Mouse (Mus musculus) frontal cortex, adult (tissue): ENCODE data around the gene Lrrc26.
A peak's percentile ranks its signal among the peaks of the same experiment; 100 is the strongest.

Source experiments
- ATAC-seq: cut with Nextera tagmentation; 2 replicates; pipeline ENCODE4 v1.9.2; 2017; ENCODE audit warnings: mild to moderate bottlenecking, moderate library complexity, mixed read lengths; ENCODE audit not compliant: low TSS enrichment

Gene Lrrc26

GRCm38 (mm10) chr2:25266720-25267119, 23.0 kb upstream of the Lrrc26 start:
- no peak for ATAC-seq

- 0 out of 2 replicates have a peak, but pooled peaks have one; percentile 10 for ATAC-seq
Measured at GRCm38 (mm10) chr2:25267241-25267640, 22.5 kb upstream of the Lrrc26 start.

GRCm38 (mm10) chr2:25267746-25268309, 21.9 kb upstream of the Lrrc26 start:
- ATAC-seq, result no peak

- ATAC-seq, result peak; percentile 83
Measured at GRCm38 (mm10) chr2:25271827-25272511, 17.7 kb upstream of the Lrrc26 start, which contains the start of the genes Ssna1 and Anapc2. TSS of gene Ssna1 (minus strand) at chr2:25272438. TSS of gene Anapc2 (plus strand) at chr2:25272478.

- no peak for ATAC-seq
Measured at GRCm38 (mm10) chr2:25272515-25272914, 17.2 kb upstream of the Lrrc26 start.

GRCm38 (mm10) chr2:25273010-25273409, 16.7 kb upstream of the Lrrc26 start:
- no peak for ATAC-seq

- ATAC-seq, result peak; percentile 62; the same call in 1 of the 2 replicates
Measured at GRCm38 (mm10) chr2:25278928-25279882, 10.5 kb upstream of the Lrrc26 start.

- ATAC-seq, result no peak
Measured at GRCm38 (mm10) chr2:25285551-25285950, 4.2 kb upstream of the Lrrc26 start.

GRCm38 (mm10) chr2:25286314-25286713, 3.4 kb upstream of the Lrrc26 start:
- ATAC-seq, result no peak

- ATAC-seq, result no peak
Measured at GRCm38 (mm10) chr2:25286837-25287636, 2.7 kb upstream of the Lrrc26 start.

- no peak for ATAC-seq
Measured at GRCm38 (mm10) chr2:25287927-25288649, 1.6 kb upstream of the Lrrc26 start, which contains the start of gene Tmem210. TSS of gene Tmem210 (plus strand) at chr2:25288145.

GRCm38 (mm10) chr2:25288734-25289345, 875 bp upstream of the Lrrc26 start:
- no peak for ATAC-seq

- ATAC-seq, result peak; percentile 15; the same call in 1 of the 2 replicates
Measured at GRCm38 (mm10) chr2:25290101-25290815, 543 bp downstream of the Lrrc26 start.

- no peak for ATAC-seq
Measured at GRCm38 (mm10) chr2:25290816-25291130, 1.1 kb downstream of the Lrrc26 start.

GRCm38 (mm10) chr2:25291184-25292053, 1.7 kb downstream of the Lrrc26 start:
- ATAC-seq, result no peak

- ATAC-seq, result no peak
Measured at GRCm38 (mm10) chr2:25292054-25292544, 2.4 kb downstream of the Lrrc26 start.

- ATAC-seq, result no peak
Measured at GRCm38 (mm10) chr2:25292856-25293255, 3.1 kb downstream of the Lrrc26 start.

- ATAC-seq, result no peak
Measured at GRCm38 (mm10) chr2:25293706-25294105, 4.0 kb downstream of the Lrrc26 start.
